Mouse (Mus musculus) midbrain, embryonic 10.5 days (tissue): Measurements from ENCODE around the gene Tmem184b. TPM values are rescaled to one million over a fixed set of nuclear protein-coding genes. Genes with fewer than 3 reads are reported as not detected.

ENCODE experiments used
- DNase-seq: peaks from one replicate; pipeline ENCODE4 v3.0.0-alpha.2; 2017; ENCODE audit warnings: low spot score
- H3K27ac ChIP-seq: fragments of 300-500 bp; sonication (generic); replicated peaks from 2 replicates; pipeline ENCODE4 v1.5.1; 2016; ENCODE audit warnings: mild to moderate bottlenecking
- H3K27me3 ChIP-seq: fragments of 300-500 bp; sonication (generic); 2 replicates; pipeline ENCODE4 v1.6.1; 2016; ENCODE audit warnings: low read depth, mild to moderate bottlenecking; ENCODE audit not compliant: poor library complexity, severe bottlenecking
- H3K36me3 ChIP-seq: fragments of 300-500 bp; sonication (generic); 2 replicates; pipeline ENCODE4 v1.6.1; 2016; ENCODE audit warnings: mild to moderate bottlenecking, moderate library complexity
- H3K4me1 ChIP-seq: fragments of 300-500 bp; sonication (generic); 2 replicates; pipeline ENCODE4 v1.6.1; 2016
- H3K4me3 ChIP-seq: fragments of 300-500 bp; sonication (generic); 2 replicates; pipeline ENCODE4 v1.5.1; 2016; ENCODE audit warnings: mild to moderate bottlenecking, moderate library complexity
- H3K9me3 ChIP-seq: fragments of 300-500 bp; sonication (generic); replicated peaks from 2 replicates; pipeline ENCODE4 v1.6.1; 2016; ENCODE audit warnings: mild to moderate bottlenecking
- WGBS: fragments of 180-500 bp; shearing (Covaris S2); methylation state at CpG from one replicate; pipeline ENCODE4 v1.1.7; 2016; 5-methylcytosine and 5-hydroxymethylcytosine counted together
- polyA plus RNA-seq: library from polyadenylated mRNA; unstranded; fragments of >200 nt; fragmentation: Nextera tagmentation; extraction: Ambion mirVana; gene quantifications from 2 replicates; pipeline ENCODE4 v1.2.1, GENCODE M21; 2016

The Tmem184b gene
- polyA plus RNA-seq, 1 experiment from 2014 or later, result 56.3 TPM

- Histone ChIP-seq H3K36me3 (peaks cover 87% of the 10 kb centered on the region), H3K27me3 (no peaks in the 10 kb centered on the region), H3K4me3 (no peak overlapping the region), H3K9me3 (no peaks in the 10 kb centered on the region), H3K4me1 (peaks cover 31% of the 10 kb centered on the region), H3K27ac (peak overlapping the region; percentile 67)
- WGBS, result 73% methylated on average over 15 of the region's 15 CpGs
- no peak for DNase-seq
Measured at GRCm38 (mm10) chr15:79369452-79370280, 33.7 kb downstream of the Tmem184b start.

GRCm38 (mm10) chr15:79368861-79369440 lies 34.4 kb downstream of the Tmem184b start:
- peaks cover 30% of the 10 kb centered on the region for H3K4me1 ChIP-seq
- no peaks in the 10 kb centered on the region for H3K27me3 ChIP-seq
- no peak for DNase-seq
- peak overlapping the region; percentile 67 for H3K27ac ChIP-seq
- 85% methylated on average over 8 of the region's 8 CpGs for WGBS
- peaks cover 87% of the 10 kb centered on the region for H3K36me3 ChIP-seq
- H3K4me3 ChIP-seq, result no peak overlapping the region
- H3K9me3 ChIP-seq, result no peaks in the 10 kb centered on the region

GRCm38 (mm10) chr15:79368313-79368811 lies 35.0 kb downstream of the Tmem184b start:
- Histone ChIP-seq H3K4me1 (peaks cover 30% of the 10 kb centered on the region), H3K9me3 (no peaks in the 10 kb centered on the region), H3K4me3 (no peak overlapping the region), H3K27me3 (no peaks in the 10 kb centered on the region), H3K27ac (peak overlapping the region; percentile 67), H3K36me3 (peaks cover 89% of the 10 kb centered on the region)
- peak; percentile 20 for DNase-seq
- 77% methylated on average over 14 of the region's 14 CpGs for WGBS

- no peak overlapping the region for H3K27ac ChIP-seq
- H3K36me3 ChIP-seq, result peaks cover 89% of the 10 kb centered on the region
- H3K4me3 ChIP-seq, result no peak overlapping the region
- H3K9me3 ChIP-seq, result no peaks in the 10 kb centered on the region
- H3K27me3 ChIP-seq, result no peaks in the 10 kb centered on the region
- DNase-seq, result no peak
- 97% methylated on average over 5 of the region's 5 CpGs for WGBS
- H3K4me1 ChIP-seq, result peaks cover 31% of the 10 kb centered on the region
Measured at GRCm38 (mm10) chr15:79366402-79366801, 37.0 kb downstream of the Tmem184b start.

- Histone ChIP-seq H3K27me3 (no peaks in the 10 kb centered on the region), H3K4me3 (no peak overlapping the region), H3K27ac (no peak overlapping the region), H3K36me3 (peaks cover 90% of the 10 kb centered on the region), H3K4me1 (peaks cover 33% of the 10 kb centered on the region), H3K9me3 (no peaks in the 10 kb centered on the region)
- no peak for DNase-seq
- WGBS, result 97% methylated on average over 12 of the region's 12 CpGs
Measured at GRCm38 (mm10) chr15:79365068-79365467, 38.3 kb downstream of the Tmem184b start.

- H3K4me1 ChIP-seq, result peaks cover 28% of the 10 kb centered on the region
- no peak overlapping the region; the same call in 1 of the 2 replicates for H3K27ac ChIP-seq
- H3K4me3 ChIP-seq, result no peak overlapping the region
- H3K9me3 ChIP-seq, result no peaks in the 10 kb centered on the region
- no peak for DNase-seq
- 78% methylated on average over 6 of the region's 6 CpGs for WGBS
- no peaks in the 10 kb centered on the region for H3K27me3 ChIP-seq
- H3K36me3 ChIP-seq, result peaks cover 83% of the 10 kb centered on the region
Measured at GRCm38 (mm10) chr15:79364120-79364519, 39.2 kb downstream of the Tmem184b start.

GRCm38 (mm10) chr15:79361023-79361422 lies 42.3 kb downstream of the Tmem184b start:
- Histone ChIP-seq H3K27me3 (peaks cover 23% of the 10 kb centered on the region), H3K4me3 (no peak overlapping the region), H3K36me3 (peaks cover 54% of the 10 kb centered on the region), H3K27ac (no peak overlapping the region), H3K9me3 (no peaks in the 10 kb centered on the region), H3K4me1 (peaks cover 35% of the 10 kb centered on the region)
- WGBS, result 78% methylated on average over 4 of the region's 4 CpGs
- no peak for DNase-seq

- H3K9me3 ChIP-seq, result no peaks in the 10 kb centered on the region
- peaks cover 35% of the 10 kb centered on the region for H3K4me1 ChIP-seq
- 72% methylated on average over 7 of the region's 7 CpGs for WGBS
- peaks cover 30% of the 10 kb centered on the region for H3K27me3 ChIP-seq
- H3K27ac ChIP-seq, result no peak overlapping the region
- DNase-seq, result no peak
- no peak overlapping the region for H3K4me3 ChIP-seq
- H3K36me3 ChIP-seq, result peaks cover 48% of the 10 kb centered on the region
Measured at GRCm38 (mm10) chr15:79360371-79360770, 43.0 kb downstream of the Tmem184b start.

GRCm38 (mm10) chr15:79359954-79360353 lies 43.4 kb downstream of the Tmem184b start:
- H3K4me1 ChIP-seq, result peaks cover 35% of the 10 kb centered on the region
- no peak for DNase-seq
- H3K27me3 ChIP-seq, result peaks cover 31% of the 10 kb centered on the region
- no peak overlapping the region for H3K27ac ChIP-seq
- H3K9me3 ChIP-seq, result no peaks in the 10 kb centered on the region
- WGBS, result 47% methylated on average over 6 of the region's 6 CpGs
- H3K4me3 ChIP-seq, result no peak overlapping the region
- peaks cover 43% of the 10 kb centered on the region for H3K36me3 ChIP-seq

- Histone ChIP-seq H3K27ac (0 out of 2 replicates have a peak overlapping the region, but pooled peaks have one; percentile 24), H3K4me3 (peak overlapping the region; percentile 58)
- WGBS, result 43% methylated on average over 12 of the region's 12 CpGs
Measured at GRCm38 (mm10) chr15:79357974-79358690, 45.2 kb downstream of the Tmem184b start.

GRCm38 (mm10) chr15:79357036-79357911 lies 46.1 kb downstream of the Tmem184b start:
- peak; percentile 87 for DNase-seq
- whole genome bisulfite sequencing, result under 1% methylated on average over 76 of the region's 77 CpGs
- Histone ChIP-seq H3K36me3 (peaks cover 17% of the 10 kb centered on the region), H3K4me3 (peak overlapping the region; percentile 58), H3K27me3 (peaks cover 31% of the 10 kb centered on the region), H3K27ac (peak overlapping the region; percentile 82), H3K4me1 (peaks cover 38% of the 10 kb centered on the region), H3K9me3 (no peaks in the 10 kb centered on the region)

More at GRCm38 (mm10) chr15:79357974-79358690, 45.2 kb downstream of the Tmem184b start:
- H3K9me3 ChIP-seq, result no peaks in the 10 kb centered on the region
- H3K36me3 ChIP-seq, result peaks cover 25% of the 10 kb centered on the region
- H3K27me3 ChIP-seq, result peaks cover 31% of the 10 kb centered on the region
- H3K4me1 ChIP-seq, result peaks cover 35% of the 10 kb centered on the region
- DNase-seq, result no peak

- H3K4me3 ChIP-seq, result peak overlapping the region; percentile 58
- peaks cover 46% of the 10 kb centered on the region for H3K4me1 ChIP-seq
- no peaks in the 10 kb centered on the region for H3K9me3 ChIP-seq
- peaks cover 31% of the 10 kb centered on the region for H3K27me3 ChIP-seq
- peaks cover 9% of the 10 kb centered on the region for H3K36me3 ChIP-seq
- no peak overlapping the region for H3K27ac ChIP-seq
- WGBS, result 82% methylated on average over 8 of the region's 8 CpGs
- DNase-seq, result no peak
Measured at GRCm38 (mm10) chr15:79356481-79356880, 46.9 kb downstream of the Tmem184b start.
